Mouse (Mus musculus) small intestine, adult 2 months (tissue): ENCODE results near the gene Rpain. TPM values are rescaled to one million over a fixed set of nuclear protein-coding genes. Genes with fewer than 3 reads are reported as not detected.

Experiments used
- H3K27ac ChIP-seq: fragments of 200-500 bp; 2 replicates; pipeline ENCODE4 v1.5.1; 2012; ENCODE audit warnings: low read depth, low read length, control low read depth, inconsistent platforms; ENCODE audit not compliant: insufficient read depth
- H3K27me3 ChIP-seq: fragments of 200-500 bp; 2 replicates; pipeline ENCODE4 v1.6.1; 2012; ENCODE audit warnings: mild to moderate bottlenecking, moderate library complexity, low read length, inconsistent platforms; ENCODE audit not compliant: control insufficient read depth, insufficient read depth
- H3K36me3 ChIP-seq: fragments of 200-500 bp; 2 replicates; pipeline ENCODE4 v1.6.1; 2012; ENCODE audit warnings: mild to moderate bottlenecking, low read length, control low read depth, inconsistent platforms; ENCODE audit not compliant: control insufficient read depth, insufficient read depth
- H3K4me1 ChIP-seq: fragments of 200-500 bp; 2 replicates; pipeline ENCODE4 v1.6.1; 2012; ENCODE audit warnings: low read length, inconsistent platforms, mixed read lengths; ENCODE audit not compliant: control insufficient read depth, insufficient read depth, insufficient read length
- H3K4me3 ChIP-seq: fragments of 200-500 bp; 2 replicates; pipeline ENCODE4 v1.5.1; 2012; ENCODE audit warnings: low read depth, mild to moderate bottlenecking, control low read depth, inconsistent platforms, low read length, moderate library complexity
- CTCF ChIP-seq: fragments of 200-500 bp; IDR thresholded peaks from 2 replicates; pipeline ENCODE4 v1.5.1; 2012; ENCODE audit warnings: low read depth, mild to moderate bottlenecking, control low read depth, inconsistent platforms, low read length, moderate library complexity, mixed read lengths; ENCODE audit not compliant: insufficient replicate concordance, insufficient read length; ENCODE audit errors: extremely low read depth
- POLR2A ChIP-seq: fragments of 200-500 bp; IDR thresholded peaks from 2 replicates; pipeline ENCODE4 v1.6.1; 2012; ENCODE audit warnings: low read depth, mild to moderate bottlenecking, control low read depth, inconsistent platforms, low read length, moderate library complexity
- WGBS: fragments of 180-500 bp; shearing (Covaris S2); methylation state at CpG from one replicate; pipeline ENCODE4 v1.1.7; 2018; 5-methylcytosine and 5-hydroxymethylcytosine counted together
- polyA plus RNA-seq: library from polyadenylated mRNA; depleted of rRNA; stranded (reverse); fragments of >200 nt; gene quantifications from 2 replicates; pipeline ENCODE4 v1.2.3, GENCODE M21; 2012

Rpain gene
- polyA plus RNA-seq, 1 experiment = 8.1 TPM

- Histone ChIP-seq H3K4me3 (peak overlapping the region; percentile 97), H3K36me3 (peaks cover 13% of the 10 kb centered on the region), H3K27me3 (no peaks in the 10 kb centered on the region), H3K4me1 (peaks cover 8% of the 10 kb centered on the region; the same call in 1 of the 2 replicates), H3K27ac (0 out of 2 replicates have a peak overlapping the region, but pooled peaks have one; percentile 23)
- TF ChIP-seq CTCF (no peak), POLR2A (no peak)
- under 1% methylated on average over 49 of the region's 49 CpGs for WGBS
These were observed 33.8 kb downstream of the Rpain start for GRCm38 (mm10) chr11:71003611-71004315.

GRCm38 (mm10) chr11:71004316-71004773, 34.3 kb downstream of the Rpain start, which contains the start of gene Dhx33:
Gene Dhx33, minus strand, starts transcription at chr11:71004437.
- peak; percentile 43 for TF ChIP-seq POLR2A
- TF ChIP-seq CTCF = no peak
- peaks cover 13% of the 10 kb centered on the region for H3K36me3 ChIP-seq
- peak within 1 kb of the TSS; percentile 97 for H3K4me3 ChIP-seq
- WGBS = under 1% methylated on average over 35 of the region's 35 CpGs
- peaks cover 8% of the 10 kb centered on the region; the same call in 1 of the 2 replicates for H3K4me1 ChIP-seq
- H3K27me3 ChIP-seq = no peaks in the 10 kb centered on the region
- H3K27ac ChIP-seq = 0 out of 2 replicates have a peak within 1 kb of the TSS, but pooled peaks have one; percentile 23

GRCm38 (mm10) chr11:71005046-71005445, 35.0 kb downstream of the Rpain start:
- no peak overlapping the region for H3K27ac ChIP-seq
- no peak overlapping the region for H3K4me3 ChIP-seq
- 30% methylated on average over 5 of the region's 5 CpGs for WGBS
- H3K27me3 ChIP-seq = no peaks in the 10 kb centered on the region
- TF ChIP-seq POLR2A = no peak
- TF ChIP-seq CTCF = no peak
- H3K36me3 ChIP-seq = peaks cover 14% of the 10 kb centered on the region
- H3K4me1 ChIP-seq = peaks cover 8% of the 10 kb centered on the region; the same call in 1 of the 2 replicates

DNA sequence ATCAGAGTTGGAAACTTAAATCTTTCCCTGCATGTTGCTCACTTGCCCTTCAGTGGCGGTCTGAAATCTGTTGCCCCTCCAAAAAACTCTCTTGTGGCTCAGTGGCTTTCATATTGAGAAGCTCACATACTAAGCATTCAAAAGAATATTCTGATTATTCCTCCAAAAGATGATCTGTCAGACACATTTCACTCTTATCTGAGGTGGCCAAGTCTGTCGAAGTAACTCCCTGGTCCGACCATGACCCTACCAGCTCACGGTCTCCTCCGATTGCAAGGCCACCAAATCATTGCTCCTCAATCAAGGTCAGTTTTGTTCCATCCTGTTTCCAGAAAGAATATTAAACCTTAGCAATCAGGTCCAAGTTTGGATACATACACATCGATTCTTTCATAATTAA, 37.0 kb downstream of the Rpain start:
- peaks cover 30% of the 10 kb centered on the region for H3K36me3 ChIP-seq
- TF ChIP-seq POLR2A (no peak), CTCF (no peak)
- H3K4me1 ChIP-seq = peaks cover 8% of the 10 kb centered on the region; the same call in 1 of the 2 replicates
- H3K4me3 ChIP-seq = no peak overlapping the region
- no peak overlapping the region for H3K27ac ChIP-seq
- WGBS = 93% methylated on average over 6 of the region's 6 CpGs
- H3K27me3 ChIP-seq = no peaks in the 10 kb centered on the region

DNA sequence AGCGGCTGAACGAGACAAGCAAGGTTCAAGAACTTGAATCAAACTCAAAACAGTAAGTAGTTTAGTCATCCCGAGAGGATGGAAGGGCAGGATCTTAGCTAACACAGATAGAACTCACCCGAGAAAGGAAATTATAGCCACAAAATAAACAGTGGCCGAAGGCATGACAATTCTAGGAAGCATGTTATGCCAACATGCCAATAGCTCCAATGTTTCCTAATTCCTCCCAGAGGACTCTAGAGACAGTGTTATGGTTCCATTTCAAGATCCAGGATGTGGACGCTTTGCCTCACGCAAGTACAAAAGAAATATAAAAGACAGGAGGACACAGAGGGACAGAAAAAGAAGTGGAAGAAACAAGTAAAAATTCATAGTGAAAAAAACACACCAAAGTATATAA, 37.8 kb downstream of the Rpain start:
- no peaks in the 10 kb centered on the region for H3K27me3 ChIP-seq
- H3K27ac ChIP-seq = no peak overlapping the region
- TF ChIP-seq POLR2A (no peak), CTCF (no peak)
- no peak overlapping the region for H3K4me3 ChIP-seq
- H3K36me3 ChIP-seq = peaks cover 38% of the 10 kb centered on the region
- H3K4me1 ChIP-seq = peaks cover 3% of the 10 kb centered on the region; the same call in 1 of the 2 replicates
- WGBS = 75% methylated on average over 7 of the region's 7 CpGs

GRCm38 (mm10) chr11:71008321-71008720, 38.3 kb downstream of the Rpain start:
- TF ChIP-seq POLR2A (no peak), CTCF (no peak)
- Histone ChIP-seq H3K4me3 (no peak overlapping the region), H3K4me1 (no peaks in the 10 kb centered on the region), H3K27ac (no peak overlapping the region), H3K27me3 (no peaks in the 10 kb centered on the region), H3K36me3 (peaks cover 41% of the 10 kb centered on the region)
- WGBS = 82% methylated on average over 3 of the region's 3 CpGs

DNA sequence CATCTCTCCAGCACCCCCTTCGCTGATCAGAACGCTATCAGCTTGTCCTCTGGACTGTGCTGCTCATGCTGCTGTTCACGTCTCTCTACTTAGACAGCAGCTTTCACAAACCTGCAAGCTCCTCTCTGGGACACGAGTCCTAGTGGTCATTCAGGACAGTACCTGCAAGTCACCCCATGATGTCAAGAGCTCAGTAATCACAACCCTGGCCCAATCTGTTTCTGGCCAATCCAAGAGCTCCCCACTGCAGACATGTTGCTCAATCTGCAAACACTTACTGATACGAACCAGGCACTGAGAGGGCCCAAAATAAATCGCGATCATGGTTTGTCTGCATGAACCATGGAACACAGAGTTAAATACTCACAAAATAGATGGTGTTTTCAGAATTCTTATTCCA, 42.7 kb downstream of the Rpain start:
- 91% methylated on average over 7 of the region's 7 CpGs for WGBS
- no peak overlapping the region for H3K4me3 ChIP-seq
- H3K36me3 ChIP-seq = peaks cover 45% of the 10 kb centered on the region
- H3K27me3 ChIP-seq = no peaks in the 10 kb centered on the region
- no peaks in the 10 kb centered on the region for H3K4me1 ChIP-seq
- TF ChIP-seq POLR2A (no peak), CTCF (no peak)
- H3K27ac ChIP-seq = no peak overlapping the region
